In the genomic region with DNA sequence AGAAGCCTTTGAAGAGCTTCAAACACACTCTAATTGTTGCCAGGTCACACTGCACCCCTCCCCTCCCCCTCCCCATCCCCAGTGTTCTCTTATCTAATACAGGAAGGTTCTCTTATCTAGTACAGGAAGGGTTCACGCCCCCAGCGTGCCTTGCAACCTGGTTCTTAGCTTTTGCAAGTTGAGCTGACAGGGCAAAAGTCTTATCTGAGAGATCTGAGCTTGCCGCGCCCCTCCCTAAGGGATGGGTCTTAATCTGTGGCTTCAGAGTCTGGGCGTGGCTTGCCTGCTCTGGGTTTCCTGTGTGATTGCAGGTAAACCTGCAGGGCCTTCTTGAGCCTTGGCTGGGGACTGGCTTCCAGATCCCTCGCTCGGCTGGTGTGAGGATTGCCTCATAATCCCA, we compare ENCODE assay signal across 9 mouse cellular contexts. TPM values are rescaled to one million over a fixed set of nuclear protein-coding genes. Genes with fewer than 3 reads are reported as not detected.
A peak's percentile ranks its signal among the peaks of the same experiment; 100 is the strongest.
DNase-seq lines count a peak whose midpoint lies in the region; ATAC-seq lines count a peak whose summit lies in the region.
"Had no signal": no experiment of that assay in that cellular context is flagged by ENCODE, and none has a peak within 500 bp of the region (broad histone marks: within the 10 kb centered on the region; RNA-seq: fewer than 3 reads in every experiment).

No protein-coding gene starts in this region.

- no peak overlapping the region; the same call in 1 of the 2 replicates for H3K4me3 ChIP-seq in hindbrain, embryonic 10.5 days
- no peak overlapping the region for H3K4me3 ChIP-seq in hindbrain, embryonic 11.5 days (ENCODE audit: low read depth, low read length)
- H3K4me3 ChIP-seq in embryonic facial prominence, embryonic 10.5 days = peak overlapping the region; percentile 46
- H3K4me3 ChIP-seq in liver, embryonic 16.5 days (ENCODE audit: low read depth, low read length) = no peak overlapping the region

- no peak overlapping the region for H3K4me2 ChIP-seq in hindbrain, embryonic 11.5 days (replicated peaks; ENCODE audit: low read depth, low read length)
- no peak overlapping the region for H3K4me2 ChIP-seq in liver, embryonic 16.5 days (ENCODE audit: low read depth, low read length)

- 33% methylated on average over 7 of the region's 7 CpGs for WGBS in hindbrain, embryonic 10.5 days
- WGBS in hindbrain, embryonic 11.5 days = 38% methylated on average over 7 of the region's 7 CpGs
- WGBS in embryonic facial prominence, embryonic 10.5 days = 23% methylated on average over 7 of the region's 7 CpGs
- 4% methylated on average over 7 of the region's 7 CpGs for WGBS in liver, embryonic 16.5 days (ENCODE audit: insufficient replicate concordance)

- H3K36me3 ChIP-seq in hindbrain, embryonic 10.5 days = no peaks in the 10 kb centered on the region
- no peaks in the 10 kb centered on the region for H3K36me3 ChIP-seq in hindbrain, embryonic 11.5 days (ENCODE audit: control insufficient read depth, insufficient read depth, low read length)
- no peaks in the 10 kb centered on the region for H3K36me3 ChIP-seq in embryonic facial prominence, embryonic 10.5 days (replicated peaks)
- no peaks in the 10 kb centered on the region for H3K36me3 ChIP-seq in liver, embryonic 16.5 days (ENCODE audit: control insufficient read depth, insufficient read depth)

- peaks cover 42% of the 10 kb centered on the region for H3K27me3 ChIP-seq in hindbrain, embryonic 10.5 days (ENCODE audit: insufficient read depth, poor library complexity, severe bottlenecking)
- peaks cover 3% of the 10 kb centered on the region; the same call in 1 of the 2 replicates for H3K27me3 ChIP-seq in hindbrain, embryonic 11.5 days (ENCODE audit: control insufficient read depth, insufficient read depth, low read length)
- H3K27me3 ChIP-seq in embryonic facial prominence, embryonic 10.5 days (replicated peaks; ENCODE audit: low read depth, poor library complexity, severe bottlenecking) = peaks cover 54% of the 10 kb centered on the region
- peaks cover 11% of the 10 kb centered on the region for H3K27me3 ChIP-seq in liver, embryonic 16.5 days (ENCODE audit: control insufficient read depth, insufficient read depth, low read depth, low read length)

- no peak overlapping the region for H3K9ac ChIP-seq in hindbrain, embryonic 11.5 days (ENCODE audit: low read depth, low read length)
- H3K9ac ChIP-seq in liver, embryonic 16.5 days (ENCODE audit: low read depth, low read length) = no peak overlapping the region

- H3K9me3 ChIP-seq in hindbrain, embryonic 10.5 days = peaks cover 3% of the 10 kb centered on the region; the same call in 1 of the 2 replicates
- no peaks in the 10 kb centered on the region for H3K9me3 ChIP-seq in hindbrain, embryonic 11.5 days (ENCODE audit: control insufficient read depth, low read length)
- H3K9me3 ChIP-seq in embryonic facial prominence, embryonic 10.5 days = 0 out of 2 replicates have a peak, but pooled peaks cover 2% of the 10 kb centered on the region
- no peaks in the 10 kb centered on the region for H3K9me3 ChIP-seq in liver, embryonic 16.5 days (replicated peaks; ENCODE audit: control insufficient read depth, low read length)

- H3K4me1 ChIP-seq in hindbrain, embryonic 10.5 days (replicated peaks) = peaks cover 33% of the 10 kb centered on the region
- H3K4me1 ChIP-seq in hindbrain, embryonic 11.5 days (replicated peaks; ENCODE audit: control insufficient read depth, insufficient read depth, low read length) = no peaks in the 10 kb centered on the region
- H3K4me1 ChIP-seq in embryonic facial prominence, embryonic 10.5 days = peaks cover 32% of the 10 kb centered on the region
- H3K4me1 ChIP-seq in liver, embryonic 16.5 days (ENCODE audit: control insufficient read depth, low read depth, low read length) = peaks cover 7% of the 10 kb centered on the region; the same call in 1 of the 2 replicates

- no peak for ATAC-seq in hindbrain, embryonic 11.5 days (ENCODE audit: low FRiP score)
- ATAC-seq in liver, embryonic 16.5 days (ENCODE audit: low read depth) = 0 out of 2 replicates have a peak, but pooled peaks have one; percentile 37
- no peak for ATAC-seq in monocyte, adult 5-6 weeks (replicated peaks; ENCODE audit: insufficient number of reproducible peaks, low FRiP score, low TSS enrichment, poor library complexity, severe bottlenecking)

- peak overlapping the region; percentile 5; the same call in 1 of the 2 replicates for H3K27ac ChIP-seq in hindbrain, embryonic 10.5 days
- no peak overlapping the region for H3K27ac ChIP-seq in hindbrain, embryonic 11.5 days (ENCODE audit: low read depth, low read length)
- no peak overlapping the region for H3K27ac ChIP-seq in embryonic facial prominence, embryonic 10.5 days (replicated peaks)
- no peak overlapping the region for H3K27ac ChIP-seq in liver, embryonic 16.5 days (ENCODE audit: low read length)

- no peak for DNase-seq in hindbrain, embryonic 10.5 days (ENCODE audit: low spot score)
- no peak for DNase-seq in hindbrain, embryonic 11.5 days (ENCODE audit: low spot score)
- peak; percentile 31 for DNase-seq in embryonic facial prominence, embryonic 10.5 days (ENCODE audit: low spot score)
- peak; percentile 75 to 90 for DNase-seq in thymus, adult 18-20 months
- DNase-seq in gastrocnemius, postnatal 25 days = no peak
- DNase-seq in cerebellum, postnatal 14 days = no peak
- DNase-seq: midbrain, embryonic 14.5 days had no signal

RNA-seq across cellular contexts. Expression of a gene that starts 9.2 kb away (rescaled TPM):
- 18.0 and 19.8 TPM in 2 replicates for polyA plus RNA-seq in hindbrain, embryonic 10.5 days (2016; fragmentation: Nextera tagmentation; extraction: Ambion mirVana)
- 20.1 and 26.5 TPM in 2 replicates for polyA plus RNA-seq in hindbrain, embryonic 11.5 days (2014; fragmentation: Nextera tagmentation; extraction: Ambion mirVana)
- 12.7 and 15.3 TPM in 2 replicates for polyA plus RNA-seq in embryonic facial prominence, embryonic 10.5 days (2016; fragmentation: Nextera tagmentation; extraction: Ambion mirVana)
- polyA plus RNA-seq in liver, embryonic 16.5 days (2015; fragmentation: Nextera tagmentation; extraction: Ambion mirVana) = 0.11 and 0.17 TPM in 2 replicates
- 1.5 to 5.5 TPM (median 2.2 TPM) in 3 replicates for total RNA-seq in monocyte, adult 5-6 weeks (2017)
- 1 to 10 TPM; 9.5 to 9.8 TPM for total RNA-seq in gastrocnemius, postnatal 25 days (2021)

Comparison
In these comparisons a context has a peak if more than half of its experiments do, and no peak if none do; other contexts are left out.
1. DNase-seq: peak in embryonic facial prominence, embryonic 10.5 days (single experiment) and thymus, adult 18-20 months (2 of 2); none in hindbrain, embryonic 10.5 days (single experiment), hindbrain, embryonic 11.5 days (single experiment), gastrocnemius, postnatal 25 days (single experiment) and cerebellum, postnatal 14 days (0 of 2).
2. RNA of a gene that starts 9.2 kb away (polyA plus RNA-seq): 20.1 to 26.5 TPM in hindbrain, embryonic 11.5 days, 18.0 to 19.8 TPM in hindbrain, embryonic 10.5 days and 12.7 to 15.3 TPM in embryonic facial prominence, embryonic 10.5 days; 0.11 to 0.17 TPM in liver, embryonic 16.5 days; every median in the first group is over 10 times any median in the second.